Mouse (Mus musculus): ENCODE measurements around the gene Unc93b1.
"Not testable (repeated sequence)": the region's sequence is repeated elsewhere in the genome, so short reads cannot be mapped to it uniquely, and the experiment has no call there.

The Unc93b1 gene

DNA sequence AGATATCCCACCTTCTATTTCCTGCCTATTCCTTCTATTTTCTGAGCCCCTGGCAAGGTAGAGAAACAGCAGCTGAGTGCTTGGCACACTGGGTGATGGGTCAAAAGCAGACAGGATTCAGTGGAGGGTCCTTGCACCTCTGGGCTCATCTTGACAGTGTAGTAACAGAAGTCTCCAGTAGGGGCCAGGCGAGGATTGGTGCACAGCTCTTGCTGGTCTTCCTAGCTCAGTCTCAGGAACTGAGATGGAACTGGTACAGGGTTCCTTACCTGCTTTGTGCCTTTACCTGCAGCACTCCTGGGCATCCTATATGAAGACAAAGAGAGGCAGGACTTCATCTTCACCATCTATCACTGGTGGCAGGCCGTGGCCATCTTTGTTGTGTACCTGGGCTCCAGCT, 11.7 kb downstream of the Unc93b1 start:
- no peak for DNase-seq (ENCODE audit: low spot score in 2 of 2)

GRCm38 (mm10) chr19:3947813-3948212, 12.8 kb downstream of the Unc93b1 start:
- DNase-seq (ENCODE audit: low spot score in 2 of 2), result no peak

- DNase-seq (ENCODE audit: low spot score in 2 of 2), result no peak
Measured at GRCm38 (mm10) chr19:3948546-3948945, 13.6 kb downstream of the Unc93b1 start.

- no peak for DNase-seq (ENCODE audit: low spot score in 2 of 2)
Measured at GRCm38 (mm10) chr19:3950331-3950730, 15.3 kb downstream of the Unc93b1 start.

DNA sequence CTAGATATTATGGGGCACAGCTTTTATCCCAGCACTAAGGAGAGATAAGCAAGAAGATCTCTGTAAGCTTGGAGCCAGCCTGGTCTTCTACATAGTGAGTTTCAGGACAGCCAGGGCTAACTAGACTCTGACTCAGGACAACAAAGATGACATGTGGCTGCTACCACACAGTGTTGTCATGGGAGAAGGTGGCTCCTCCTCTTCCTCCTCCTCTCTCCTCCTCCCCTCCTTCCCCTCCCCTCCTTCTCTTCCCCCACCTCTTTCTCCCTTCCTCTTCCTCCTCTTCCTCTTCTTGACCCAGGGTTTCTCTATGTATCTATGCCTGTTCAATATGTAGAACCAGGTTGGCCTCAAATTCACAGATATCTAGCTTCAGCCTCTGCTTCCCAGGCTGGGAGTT, 16.5 kb downstream of the Unc93b1 start:
- DNase-seq (ENCODE audit: low spot score in 2 of 2), result no peak

DNA sequence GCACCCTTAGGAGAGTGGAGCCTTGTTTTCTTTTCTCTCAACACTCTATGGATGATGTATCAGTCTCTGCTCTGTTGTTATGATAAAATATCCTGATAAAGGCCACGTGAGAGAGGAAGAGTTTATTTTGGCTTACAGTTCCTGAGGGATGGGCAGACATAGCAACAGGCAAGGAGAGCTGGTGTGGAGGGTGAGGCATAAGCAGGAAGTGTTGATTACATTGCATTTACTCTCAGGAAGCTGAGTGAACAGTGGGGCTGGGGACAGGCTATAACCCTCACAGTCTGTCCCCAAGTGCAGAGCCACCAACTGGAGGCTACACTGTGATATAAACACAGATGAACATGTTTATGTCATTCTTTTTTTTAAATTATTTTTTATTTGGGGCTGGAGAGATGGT, 17.1 kb downstream of the Unc93b1 start:
- DNase-seq (ENCODE audit: low spot score in 2 of 2), result no peak

DNA sequence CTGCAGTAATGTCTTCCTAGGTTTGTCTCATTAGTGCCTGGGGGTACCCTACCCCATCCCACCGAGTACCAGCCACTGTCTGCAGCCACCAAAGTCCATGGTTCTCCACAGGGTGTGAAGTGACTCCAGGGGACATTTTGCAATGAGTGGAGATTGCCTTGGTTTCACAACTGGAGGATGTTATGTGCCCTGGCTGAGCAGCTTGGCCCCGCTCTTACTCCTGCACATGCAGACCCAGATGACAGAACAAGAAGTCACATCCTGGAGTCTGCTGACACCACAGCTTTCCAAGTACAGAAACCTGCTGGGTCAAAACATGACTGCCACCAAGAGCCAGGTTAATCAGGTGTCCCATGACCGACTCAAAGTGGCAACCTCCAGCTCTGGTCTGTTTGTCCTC, 20.0 kb downstream of the Unc93b1 start:
- DNase-seq (ENCODE audit: low spot score in 2 of 2), result no peak

GRCm38 (mm10) chr19:3955804-3956203, 20.8 kb downstream of the Unc93b1 start:
- no peak for DNase-seq (ENCODE audit: low spot score in 2 of 2)

GRCm38 (mm10) chr19:3957296-3958036, 22.5 kb downstream of the Unc93b1 start:
- DNase-seq (ENCODE audit: low spot score in 2 of 2), result not testable (repeated sequence)

GRCm38 (mm10) chr19:3958470-3958869, 23.5 kb downstream of the Unc93b1 start, which contains the start of gene Aldh3b3:
Aldh3b3 (plus strand) TSS chr19:3958645.
- DNase-seq (ENCODE audit: low spot score in 2 of 2), result no peak

DNA sequence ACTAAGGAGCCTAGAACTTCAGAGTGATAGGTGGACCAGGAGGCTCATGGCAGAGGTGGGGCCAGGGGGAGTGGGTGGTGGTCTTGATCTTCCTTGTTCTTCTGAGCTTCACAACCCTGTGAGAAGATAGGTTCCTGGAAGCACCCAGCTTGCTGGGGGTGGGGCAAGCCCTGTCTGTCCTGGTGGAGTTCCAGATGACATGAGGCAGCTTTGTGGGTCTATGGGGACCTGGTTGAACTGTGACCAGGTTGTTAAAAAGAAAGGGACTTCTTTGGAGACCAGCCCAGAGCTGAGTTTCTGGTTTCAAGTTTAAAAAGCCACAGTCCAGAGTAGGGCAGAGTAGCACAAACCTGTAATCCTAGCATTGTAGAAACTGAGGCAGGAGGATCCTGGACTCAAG, 24.0 kb downstream of the Unc93b1 start:
- no peak for DNase-seq (ENCODE audit: low spot score in 2 of 2)

DNA sequence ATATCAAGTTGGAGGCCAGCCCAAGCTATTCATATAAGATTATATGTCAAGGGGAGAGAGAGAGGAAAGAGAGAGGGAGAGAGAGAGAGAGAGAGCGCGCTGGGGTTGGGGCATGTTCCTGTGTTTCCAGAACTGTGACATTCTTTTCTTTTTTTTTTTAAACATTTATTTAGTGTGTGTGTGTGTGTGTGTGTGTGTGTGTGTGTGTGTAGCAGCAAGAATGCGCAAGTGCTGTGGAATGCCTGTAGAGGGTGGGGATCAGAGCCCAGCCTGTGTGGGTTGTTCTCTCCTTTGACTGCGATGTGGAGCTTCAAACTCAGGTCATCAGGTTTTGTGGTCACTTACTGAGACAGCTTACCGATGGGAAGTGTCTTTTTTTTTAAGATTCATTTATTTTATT, 25.2 kb downstream of the Unc93b1 start:
- DNase-seq (ENCODE audit: low spot score in 2 of 2), result no peak

- not testable (repeated sequence) for DNase-seq (ENCODE audit: low spot score in 2 of 2)
Measured at GRCm38 (mm10) chr19:3961805-3962204, 26.8 kb downstream of the Unc93b1 start.

- no peak for DNase-seq (ENCODE audit: low spot score in 2 of 2)
Measured at GRCm38 (mm10) chr19:3962469-3962868, 27.5 kb downstream of the Unc93b1 start.

GRCm38 (mm10) chr19:3964030-3964429, 29.0 kb downstream of the Unc93b1 start:
- no peak for DNase-seq (ENCODE audit: low spot score in 2 of 2)

DNA sequence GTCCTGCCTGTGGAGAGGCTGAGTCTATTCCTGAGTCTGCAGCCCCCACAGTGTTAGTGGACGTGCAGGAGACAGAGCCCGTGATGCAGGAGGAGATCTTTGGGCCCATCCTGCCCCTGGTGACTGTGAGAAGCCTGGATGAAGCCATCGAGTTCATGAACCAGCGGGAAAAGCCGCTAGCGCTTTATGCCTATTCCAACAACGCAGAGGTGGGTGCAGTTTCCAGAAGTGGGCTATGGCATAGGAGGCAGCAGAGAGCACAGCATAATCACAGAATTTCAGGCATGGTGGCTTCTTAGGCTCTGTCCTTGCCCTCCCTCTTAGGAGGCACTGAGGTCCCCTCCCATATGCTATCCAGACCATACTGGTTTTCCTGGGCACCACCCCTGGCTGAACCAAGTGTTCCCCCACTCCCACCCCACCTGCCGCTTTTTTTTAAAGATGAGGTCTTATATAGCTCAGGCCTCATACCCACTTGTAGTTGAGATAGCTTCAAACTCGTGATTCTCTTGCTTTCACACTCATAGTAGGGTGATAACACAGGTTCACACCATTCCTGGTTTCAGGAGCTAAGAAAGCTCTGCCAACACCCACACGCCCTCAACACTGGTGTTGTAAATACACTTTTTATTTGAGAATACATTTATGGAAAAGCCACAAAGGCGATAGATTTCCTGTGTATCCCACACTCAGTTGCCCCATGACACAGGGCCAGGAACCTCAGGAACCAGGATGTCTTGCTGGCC, 31.5 kb downstream of the Unc93b1 start:
- DNase-seq (ENCODE audit: low spot score in 2 of 2), result no peak

GRCm38 (mm10) chr19:3967258-3967657, 32.3 kb downstream of the Unc93b1 start:
- no peak for DNase-seq (ENCODE audit: low spot score in 2 of 2)

DNA sequence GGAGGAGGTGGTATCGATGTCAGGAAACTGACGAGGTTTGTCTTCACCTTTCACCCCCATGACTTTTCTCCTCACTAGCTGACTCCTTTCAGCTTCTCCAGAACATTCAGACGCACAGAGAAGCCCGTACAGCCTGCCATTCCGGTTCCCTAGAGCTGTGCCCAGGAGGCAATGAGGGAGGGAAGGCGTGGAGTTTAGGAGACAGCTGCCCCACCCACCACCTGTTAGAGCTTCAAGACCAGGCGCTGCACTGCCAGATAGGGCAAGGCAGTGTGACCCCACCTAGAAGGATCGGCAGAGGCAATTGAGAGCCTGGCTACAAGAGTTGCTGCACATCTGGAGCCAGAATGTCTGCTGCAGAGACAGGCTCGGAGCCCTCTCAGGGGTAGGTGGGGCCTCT, 37.2 kb downstream of the Unc93b1 start, which contains the start of gene Aldh3b2:
Gene Aldh3b2, plus strand, starts transcription at position 100 of the 400 bp plus-strand sequence.
- DNase-seq (ENCODE audit: low spot score in 2 of 2), result peak in 1 of 2 experiments; percentile 44

DNA sequence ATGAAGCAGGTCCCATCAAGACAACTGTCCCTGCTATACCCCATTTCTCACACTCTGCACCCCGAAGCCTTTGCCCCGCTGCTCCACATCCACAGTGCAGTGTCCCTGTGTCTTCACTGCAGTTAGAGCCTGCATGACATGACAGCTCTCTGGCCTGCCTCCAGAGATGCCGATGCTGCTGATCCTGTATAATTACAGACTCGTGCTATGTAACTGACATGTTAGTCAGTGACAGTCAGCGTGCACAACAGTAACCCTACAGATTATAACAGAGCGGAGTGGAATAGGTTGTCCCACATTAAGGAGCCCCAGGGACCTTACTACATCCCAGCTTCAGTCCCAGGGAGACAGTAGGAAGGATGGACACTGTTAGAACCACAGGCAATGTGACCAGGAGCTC, 39.6 kb downstream of the Unc93b1 start:
- DNase-seq (ENCODE audit: low spot score in 2 of 2), result not testable (repeated sequence)

DNA sequence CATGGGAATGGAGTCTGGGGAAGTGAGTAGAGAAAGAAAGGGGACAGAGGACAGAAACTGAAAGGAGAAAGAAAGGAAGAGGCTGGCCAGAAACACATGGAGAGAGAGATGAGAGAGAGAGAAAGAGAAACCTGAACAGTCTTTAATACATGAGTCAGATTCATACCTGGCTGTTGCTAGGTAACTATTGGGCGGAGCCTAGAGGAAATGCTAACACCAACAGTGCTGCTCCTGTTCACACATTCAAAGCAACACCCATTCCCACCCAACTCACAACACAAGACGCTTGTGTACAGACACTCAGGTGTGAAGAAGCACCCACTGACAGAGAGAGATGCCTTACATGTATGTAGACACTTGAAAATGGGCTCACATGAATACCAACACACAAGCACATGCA, 40.9 kb downstream of the Unc93b1 start:
- DNase-seq (ENCODE audit: low spot score in 2 of 2), result no peak

DNA sequence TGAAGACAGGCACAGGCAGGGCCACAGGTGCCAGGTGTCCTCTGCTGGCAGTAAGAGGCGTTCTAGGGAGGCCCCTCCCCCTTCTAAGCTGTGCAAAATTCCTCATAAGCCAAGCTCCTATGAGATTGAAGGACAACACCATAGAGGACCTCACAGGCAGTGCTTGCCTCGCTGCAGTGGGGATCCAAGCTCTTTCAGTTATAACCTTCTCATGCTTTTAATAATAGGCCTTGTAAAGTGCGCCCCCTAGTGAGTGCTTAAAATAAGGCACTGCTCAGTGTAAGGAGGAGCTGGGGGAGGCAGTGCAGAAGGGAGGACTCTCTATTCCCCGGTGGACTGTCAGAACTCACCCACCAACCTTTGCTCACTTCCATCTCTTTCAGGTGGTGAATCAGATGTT, 45.3 kb downstream of the Unc93b1 start:
- peak; percentile 55 to 78 for DNase-seq (ENCODE audit: low spot score in 2 of 2)

DNA sequence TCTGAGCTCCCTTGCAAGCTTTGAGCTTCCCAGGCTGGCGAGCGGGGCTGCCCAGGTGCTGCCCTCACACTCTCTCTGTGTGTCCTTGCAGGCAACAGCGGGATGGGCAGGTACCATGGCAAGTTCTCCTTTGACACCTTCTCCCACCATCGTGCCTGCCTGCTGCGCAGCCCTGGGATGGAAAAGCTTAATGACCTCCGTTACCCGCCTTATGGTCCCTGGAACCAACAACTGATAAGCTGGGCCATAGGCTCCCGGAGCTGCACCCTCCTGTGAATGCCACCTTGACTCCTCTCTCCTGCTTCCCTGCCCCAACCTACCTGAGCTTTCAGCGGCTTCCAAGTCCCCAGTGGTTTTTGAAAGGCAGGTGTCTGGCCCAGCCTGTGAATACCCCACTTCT, 45.9 kb downstream of the Unc93b1 start:
- DNase-seq (ENCODE audit: low spot score in 2 of 2), result no peak
